Mouse (Mus musculus) spleen, postnatal 14 days (tissue): ENCODE results near the gene Olfr1238.

Experiments
- DNase-seq, 2 experiments: peaks; one replicate each; pipeline ENCODE4 v3.0.0; 2021 to 2022; ENCODE audit warnings: low spot score in 2 of 2

Olfr1238 gene

DNA sequence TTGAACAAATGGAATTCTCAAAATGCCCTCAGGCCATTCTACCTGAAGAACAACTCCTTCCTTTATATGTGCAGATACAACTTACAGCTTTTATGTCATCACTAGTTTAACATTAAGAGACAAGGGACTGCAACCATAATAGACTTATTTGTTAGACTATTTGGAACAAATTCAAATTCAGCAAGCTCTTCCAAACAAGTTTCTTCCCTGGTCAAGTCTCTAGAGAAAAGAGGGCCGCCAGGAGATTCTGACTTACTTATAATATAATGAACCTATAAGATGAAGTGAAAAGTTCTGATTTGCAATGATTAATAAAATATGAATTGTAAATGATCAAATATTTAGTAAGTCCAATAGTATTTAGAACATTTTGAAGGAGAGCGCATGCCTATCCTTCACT, at the start of gene Olfr1238:
Gene Olfr1238 (minus strand): TSS at position 101 of the 400 bp plus-strand sequence.
- DNase-seq = no peak

DNA sequence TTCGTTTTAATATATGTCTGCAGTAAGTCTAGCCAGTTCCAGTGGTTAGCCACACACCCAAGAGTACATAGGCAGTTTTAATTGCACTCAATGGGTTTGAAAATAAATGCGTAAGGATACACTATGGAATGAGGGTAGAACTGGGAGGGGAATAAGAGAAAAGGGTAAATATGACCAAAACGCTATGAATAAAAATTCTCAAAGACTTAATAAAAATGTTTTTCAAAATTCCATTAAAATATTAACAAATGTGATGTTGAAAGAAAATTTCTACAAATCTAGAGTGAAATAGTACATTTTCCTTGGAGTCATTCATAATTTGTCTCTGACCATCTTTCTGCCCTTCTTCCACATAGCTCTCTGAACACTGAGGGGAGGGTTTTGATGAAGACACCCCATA, 33.4 kb upstream of the Olfr1238 start, which contains the start of gene Olfr1240:
Gene Olfr1240 (minus strand): TSS at position 101 of the 400 bp plus-strand sequence.
- DNase-seq = no peak

DNA sequence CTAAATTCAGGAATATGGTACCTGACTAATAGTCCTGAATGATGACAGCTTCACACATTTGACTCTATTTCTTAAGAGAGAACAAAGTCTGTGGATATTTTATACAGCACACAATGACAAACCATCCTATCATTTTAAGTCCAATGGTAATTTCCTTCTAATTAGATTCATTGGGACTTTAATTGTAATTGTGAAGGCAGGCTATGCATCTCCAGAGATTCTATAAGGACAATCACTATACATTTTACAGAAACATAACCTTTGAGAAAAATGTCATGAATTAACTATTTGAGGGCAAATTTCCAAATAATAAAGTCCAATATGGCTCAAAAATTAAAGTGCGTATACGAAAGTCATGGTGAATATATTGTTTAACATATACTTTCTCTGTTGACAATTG, 10.8 kb upstream of the Olfr1238 start, which contains the start of gene Olfr1239:
Gene Olfr1239 (minus strand): TSS at position 101 of the 400 bp plus-strand sequence.
- no peak for DNase-seq

DNA sequence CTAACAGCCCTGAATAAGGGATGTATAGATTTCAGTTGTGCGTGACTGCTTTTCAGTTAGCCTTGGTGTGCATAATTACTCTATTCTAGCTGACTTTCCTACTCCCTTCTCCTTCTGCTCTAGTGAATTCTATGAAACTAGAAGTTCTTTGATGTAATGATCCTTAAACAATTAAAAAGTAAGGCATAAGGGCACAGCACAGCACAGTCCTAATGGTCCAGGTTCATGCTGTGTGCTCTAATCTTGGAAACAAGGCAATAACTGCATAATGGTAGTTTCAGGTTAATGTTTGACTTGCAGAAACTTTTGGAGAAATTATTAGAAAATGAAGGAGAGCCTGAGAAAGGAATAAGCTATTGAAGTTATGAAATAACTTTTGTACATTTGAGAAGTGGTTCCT, 5.1 kb upstream of the Olfr1238 start:
- DNase-seq = no peak

DNA sequence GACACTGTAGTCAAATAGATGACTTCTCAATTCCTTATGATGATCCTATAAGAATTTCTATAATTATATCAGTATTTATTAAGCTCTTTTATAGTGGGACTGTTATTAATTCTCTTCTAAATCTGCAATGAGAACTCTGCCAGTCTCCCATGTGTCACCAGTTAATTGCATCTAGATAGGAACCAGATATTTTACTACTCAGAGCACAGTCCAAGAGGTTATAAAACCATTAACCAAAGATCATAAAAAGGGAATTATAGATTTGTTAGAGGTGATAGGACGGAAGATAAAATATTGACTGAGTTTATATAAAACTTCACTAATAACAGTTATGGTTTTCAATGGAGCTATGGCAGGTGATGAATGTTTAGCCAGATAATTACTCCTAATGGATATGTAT, 8.6 kb downstream of the Olfr1238 start:
- DNase-seq = no peak

DNA sequence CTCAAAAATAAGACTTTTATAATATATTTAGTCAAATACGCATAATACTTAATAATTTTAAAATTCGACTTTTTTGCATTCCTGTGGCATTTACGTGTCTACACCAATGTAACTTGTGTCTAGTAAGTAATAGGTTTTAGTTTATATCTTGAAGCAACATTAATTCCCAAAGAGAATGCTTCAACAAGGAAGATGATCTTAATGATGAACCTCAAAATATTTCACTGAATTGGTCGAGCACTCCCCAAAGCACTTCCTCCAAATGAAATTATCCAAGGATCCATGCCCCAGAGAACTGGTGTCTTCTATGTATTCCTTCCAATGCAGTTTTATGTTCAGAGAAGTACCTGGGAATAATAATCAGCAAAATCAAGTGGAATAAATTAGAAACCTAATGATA, 44.7 kb downstream of the Olfr1238 start, which contains the start of gene Olfr1234:
Gene Olfr1234 (minus strand): TSS at position 101 of the 400 bp plus-strand sequence.
- DNase-seq = no peak
